Mouse (Mus musculus): ENCODE measurements around the gene Mrpl35.

DNA sequence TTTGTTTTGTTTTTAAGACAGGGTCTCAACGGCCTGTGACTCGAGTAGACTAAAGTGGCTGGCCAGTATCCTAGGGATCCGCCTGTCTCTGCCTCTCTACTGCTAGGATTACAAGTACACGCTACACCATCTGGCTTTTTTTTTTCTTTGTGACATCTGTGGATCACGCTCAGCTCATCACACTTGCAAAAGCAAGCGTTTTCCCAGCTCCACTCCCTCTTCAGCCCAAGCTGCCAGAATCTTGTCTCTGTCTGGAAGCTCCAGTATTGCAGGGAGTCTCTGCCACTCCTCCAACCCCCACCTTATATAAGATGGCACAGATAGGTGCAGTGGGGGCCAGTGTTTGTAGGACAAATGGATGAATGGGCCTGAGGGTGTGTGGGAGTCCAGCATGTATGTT lies 54.6 kb downstream of the Mrpl35 start:
- TF ChIP-seq POLR2A (IDR thresholded peaks at IDR 0.05; ENCODE audit: insufficient read depth, low read length) (no peak), CTCF (IDR thresholded peaks at IDR 0.05; ENCODE audit: low read depth, low read length) (no peak)

Data from ES-Bruce4 (cell line).